Mouse (Mus musculus) intestine, postnatal 0 days (tissue): ENCODE measurements around the gene Nemp2. TPM values are rescaled to one million over a fixed set of nuclear protein-coding genes. Genes with fewer than 3 reads are reported as not detected.

Experiments used
- ATAC-seq: fragments of 200-750 bp; cut with Nextera tagmentation; 2 replicates; pipeline ENCODE4 v1.8.0; 2017; ENCODE audit warnings: mild to moderate bottlenecking, moderate TSS enrichment, moderate library complexity
- H3K27ac ChIP-seq: fragments of 300-500 bp; sonication (generic); 2 replicates; pipeline ENCODE4 v1.5.1; 2014; ENCODE audit warnings: mild to moderate bottlenecking, low read depth, low read length, moderate library complexity
- H3K27me3 ChIP-seq: fragments of 300-500 bp; sonication (generic); replicated peaks from 2 replicates; pipeline ENCODE4 v1.6.1; 2014; ENCODE audit warnings: low read length, mixed read lengths; ENCODE audit not compliant: control insufficient read depth, insufficient read depth
- H3K36me3 ChIP-seq: fragments of 300-500 bp; sonication (generic); 2 replicates; pipeline ENCODE4 v1.6.1; 2014; ENCODE audit warnings: mild to moderate bottlenecking, moderate library complexity; ENCODE audit not compliant: control insufficient read depth, insufficient read depth
- H3K4me1 ChIP-seq: fragments of 300-500 bp; sonication (generic); replicated peaks from 2 replicates; pipeline ENCODE4 v1.6.1; 2014; ENCODE audit warnings: antibody characterized with exemption, low read length, mixed read lengths; ENCODE audit not compliant: control insufficient read depth, insufficient read depth
- H3K4me2 ChIP-seq: fragments of 300-500 bp; sonication (generic); replicated peaks from 2 replicates; pipeline ENCODE4 v1.6.1; 2014; ENCODE audit warnings: low read depth, mild to moderate bottlenecking, moderate library complexity
- H3K4me3 ChIP-seq: fragments of 300-500 bp; sonication (generic); 2 replicates; pipeline ENCODE4 v1.5.1; 2014; ENCODE audit warnings: low read depth, low read length
- H3K9ac ChIP-seq: fragments of 300-500 bp; sonication (generic); 2 replicates; pipeline ENCODE4 v1.6.1; 2014; ENCODE audit warnings: mild to moderate bottlenecking, low read depth, low read length
- H3K9me3 ChIP-seq: fragments of 300-500 bp; sonication (generic); 2 replicates; pipeline ENCODE4 v1.6.1; 2016; ENCODE audit warnings: mixed run types; ENCODE audit not compliant: control insufficient read depth
- CTCF ChIP-seq: sonication (generic); IDR thresholded peaks from 2 replicates; pipeline ENCODE4 v1.5.1; 2016; ENCODE audit warnings: low read depth, mild to moderate bottlenecking, control low read depth, antibody characterized with exemption, moderate library complexity
- WGBS: fragments of 180-500 bp; shearing (Covaris S2); extraction: QIAGEN DNeasy Blood & Tissue Kit; methylation state at CpG from one replicate; pipeline ENCODE4 v1.1.7; 2014; 5-methylcytosine and 5-hydroxymethylcytosine counted together
- polyA plus RNA-seq: library from polyadenylated mRNA; unstranded; fragments of >200 nt; fragmentation: Nextera tagmentation; extraction: Ambion mirVana; gene quantifications from 2 replicates; pipeline ENCODE4 v1.2.1, GENCODE M21; 2015

Gene Nemp2
- polyA plus RNA-seq, 1 experiment from 2014 or later: 2.0 TPM

- H3K36me3 ChIP-seq: peaks cover 6% of the 10 kb centered on the region; the same call in 1 of the 2 replicates
- H3K4me1 ChIP-seq: no peaks in the 10 kb centered on the region
- H3K4me2 ChIP-seq: no peak overlapping the region
- no peaks in the 10 kb centered on the region for H3K9me3 ChIP-seq
- no peak overlapping the region for H3K27ac ChIP-seq
- peak; percentile 69 for ATAC-seq
- no peak overlapping the region for H3K4me3 ChIP-seq
- WGBS: 82% methylated on average over 11 of the region's 11 CpGs
- peak; percentile 83 for TF ChIP-seq CTCF
- H3K9ac ChIP-seq: no peak overlapping the region
- H3K27me3 ChIP-seq: no peaks in the 10 kb centered on the region
Observed at GRCm38 (mm10) chr1:52648153-52649027, 17.9 kb downstream of the Nemp2 start.

GRCm38 (mm10) chr1:52650066-52650465 lies 19.6 kb downstream of the Nemp2 start:
- Histone ChIP-seq H3K36me3 (peaks cover 6% of the 10 kb centered on the region; the same call in 1 of the 2 replicates), H3K4me3 (no peak overlapping the region), H3K9ac (no peak overlapping the region), H3K4me2 (no peak overlapping the region), H3K9me3 (no peaks in the 10 kb centered on the region), H3K27me3 (no peaks in the 10 kb centered on the region), H3K4me1 (no peaks in the 10 kb centered on the region), H3K27ac (no peak overlapping the region)
- ATAC-seq: no peak
- 76% methylated on average over 5 of the region's 5 CpGs for WGBS
- TF ChIP-seq CTCF: no peak

GRCm38 (mm10) chr1:52652601-52653253 lies 22.2 kb downstream of the Nemp2 start:
- Histone ChIP-seq H3K4me3 (no peak overlapping the region), H3K4me1 (no peaks in the 10 kb centered on the region), H3K27ac (no peak overlapping the region), H3K9ac (no peak overlapping the region), H3K27me3 (no peaks in the 10 kb centered on the region), H3K9me3 (no peaks in the 10 kb centered on the region), H3K4me2 (no peak overlapping the region), H3K36me3 (peaks cover 6% of the 10 kb centered on the region; the same call in 1 of the 2 replicates)
- WGBS: 84% methylated on average over 3 of the region's 3 CpGs
- TF ChIP-seq CTCF: no peak
- ATAC-seq: no peak; the same call in 1 of the 2 replicates

- peaks cover 10% of the 10 kb centered on the region; the same call in 1 of the 2 replicates for H3K36me3 ChIP-seq
- no peak overlapping the region for H3K9ac ChIP-seq
- H3K4me3 ChIP-seq: no peak overlapping the region
- 75% methylated on average over 1 of the region's 1 CpGs for WGBS
- no peaks in the 10 kb centered on the region for H3K9me3 ChIP-seq
- H3K27me3 ChIP-seq: no peaks in the 10 kb centered on the region
- TF ChIP-seq CTCF: no peak
- no peak overlapping the region for H3K27ac ChIP-seq
- no peak for ATAC-seq
- no peak overlapping the region for H3K4me2 ChIP-seq
- H3K4me1 ChIP-seq: no peaks in the 10 kb centered on the region
Observed at GRCm38 (mm10) chr1:52653366-52653765, 22.9 kb downstream of the Nemp2 start.

- Histone ChIP-seq H3K4me2 (no peak overlapping the region), H3K27ac (no peak overlapping the region), H3K4me1 (no peaks in the 10 kb centered on the region), H3K4me3 (no peak overlapping the region), H3K9me3 (no peaks in the 10 kb centered on the region), H3K36me3 (peaks cover 10% of the 10 kb centered on the region; the same call in 1 of the 2 replicates), H3K27me3 (no peaks in the 10 kb centered on the region), H3K9ac (no peak overlapping the region)
- no peak for ATAC-seq
- TF ChIP-seq CTCF: no peak
- WGBS: 79% methylated on average over 4 of the region's 4 CpGs
Observed at GRCm38 (mm10) chr1:52655153-52655552, 24.6 kb downstream of the Nemp2 start.

GRCm38 (mm10) chr1:52658160-52658559 lies 27.7 kb downstream of the Nemp2 start:
- Histone ChIP-seq H3K9me3 (no peaks in the 10 kb centered on the region), H3K36me3 (peaks cover 8% of the 10 kb centered on the region; the same call in 1 of the 2 replicates), H3K4me3 (no peak overlapping the region), H3K9ac (no peak overlapping the region), H3K4me2 (no peak overlapping the region), H3K4me1 (no peaks in the 10 kb centered on the region), H3K27ac (no peak overlapping the region), H3K27me3 (no peaks in the 10 kb centered on the region)
- WGBS: 96% methylated on average over 7 of the region's 7 CpGs
- TF ChIP-seq CTCF: no peak
- ATAC-seq: no peak
